Mouse (Mus musculus) myocyte (in vitro differentiated cells): ENCODE results near the gene Vapa.

Source experiments
- MAX ChIP-seq: IDR thresholded peaks from one replicate; pipeline ENCODE4 v1.6.1; 2011; ENCODE audit warnings: low read depth, mild to moderate bottlenecking, control low read depth
- MYOD1 ChIP-seq, 3 experiments: IDR thresholded peaks; one replicate each; pipeline ENCODE4 v1.6.1; 2011; ENCODE audit warnings: control low read depth in 2 of 3, low read depth in 2 of 3, mild to moderate bottlenecking in 2 of 3, moderate library complexity in 1 of 3; ENCODE audit not compliant: insufficient read length in 2 of 3, control insufficient read depth in 1 of 3
- POLR2A ChIP-seq: IDR thresholded peaks from one replicate; pipeline ENCODE4 v1.6.1; 2011; ENCODE audit warnings: low read depth, mild to moderate bottlenecking, control low read depth, moderate library complexity; ENCODE audit not compliant: insufficient read length

DNA sequence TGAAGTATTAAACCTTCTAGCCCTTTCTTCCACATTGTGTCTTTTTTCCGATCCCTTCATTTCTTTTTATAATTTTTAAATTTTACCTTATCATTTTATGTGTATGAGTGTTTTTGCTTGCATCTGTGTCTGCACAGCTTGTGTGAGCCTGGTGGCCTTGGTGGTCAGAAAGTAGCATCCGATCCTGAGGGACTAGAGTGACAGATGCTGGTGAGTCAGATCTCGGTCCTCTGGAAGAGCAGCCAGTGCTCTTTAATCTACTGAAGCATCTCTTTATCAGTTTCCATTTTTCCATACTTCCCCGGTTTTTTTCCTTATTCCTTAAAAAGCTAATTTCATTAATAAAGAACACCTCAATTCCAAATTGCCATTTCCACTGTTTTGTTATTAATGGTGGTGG, 63.0 kb downstream of the Vapa start:
- TF ChIP-seq MAX (no peak), POLR2A (no peak), MYOD1 (IDR thresholded peaks at IDR 0.05; ENCODE audit: control insufficient read depth in 1 of 3, insufficient read length in 2 of 3, low read depth in 2 of 3) (no peak)
